Mouse (Mus musculus) hematopoietic stem cell, adult 5-6 weeks (primary cell): ENCODE data around the gene Cdyl. TPM values are rescaled to one million over a fixed set of nuclear protein-coding genes. Genes with fewer than 3 reads are reported as not detected.
A peak's percentile ranks its signal among the peaks of the same experiment; 100 is the strongest.

Experiments
- ATAC-seq, 2 experiments: fragments of 125-278 bp in 1 of 2; replicated peaks in 1 of 2; 2 replicates each; pipeline ENCODE4 v1.8.0; 2016 to 2017; ENCODE audit warnings: inconsistent platforms in 2 of 2, mild to moderate bottlenecking in 2 of 2, moderate number of reproducible peaks in 2 of 2, low read depth in 1 of 2, moderate TSS enrichment in 1 of 2; ENCODE audit not compliant: low FRiP score in 2 of 2, poor library complexity in 2 of 2, severe bottlenecking in 2 of 2, insufficient read depth in 1 of 2, low TSS enrichment in 1 of 2
- total RNA-seq: library from RNA; stranded (forward); fragments of 172-1452, 232-1000 nt; gene quantifications from 2 replicates; pipeline ENCODE4 v1.2.3, GENCODE M21; 2017

Cdyl gene
- total RNA-seq, result 14.4 and 15.9 TPM in 2 replicates

DNA sequence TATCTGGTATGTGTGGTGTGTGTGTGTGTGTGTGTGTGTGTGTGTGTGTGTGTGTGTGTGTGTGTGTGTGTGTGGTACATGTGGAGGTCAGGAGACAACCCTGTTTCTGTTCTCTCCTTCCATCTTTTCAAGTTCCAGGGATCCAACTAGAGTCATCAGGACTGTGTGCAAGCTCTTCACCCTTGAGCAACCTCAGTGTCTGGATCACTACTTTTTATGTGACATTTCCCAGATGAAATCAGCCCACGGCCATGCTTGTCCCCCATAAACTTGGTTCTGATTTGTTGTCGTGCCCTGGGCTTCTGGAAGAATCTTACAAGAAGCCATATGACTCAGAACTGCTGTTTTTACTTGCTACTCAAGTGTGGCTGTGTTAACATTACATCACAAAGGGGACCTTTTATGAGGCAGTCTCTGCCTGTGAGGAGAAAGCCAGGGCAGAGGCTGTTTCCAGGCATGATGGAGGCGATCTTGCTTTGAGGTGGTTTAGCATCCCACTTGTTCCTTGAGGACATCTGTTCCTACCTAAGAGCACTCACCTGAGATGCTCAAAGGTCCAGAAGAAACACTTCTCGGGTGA, at the start of gene Cdyl:
Cdyl (plus strand) TSS at position 428 of the 580 bp plus-strand sequence.
- ATAC-seq, result no peak

DNA sequence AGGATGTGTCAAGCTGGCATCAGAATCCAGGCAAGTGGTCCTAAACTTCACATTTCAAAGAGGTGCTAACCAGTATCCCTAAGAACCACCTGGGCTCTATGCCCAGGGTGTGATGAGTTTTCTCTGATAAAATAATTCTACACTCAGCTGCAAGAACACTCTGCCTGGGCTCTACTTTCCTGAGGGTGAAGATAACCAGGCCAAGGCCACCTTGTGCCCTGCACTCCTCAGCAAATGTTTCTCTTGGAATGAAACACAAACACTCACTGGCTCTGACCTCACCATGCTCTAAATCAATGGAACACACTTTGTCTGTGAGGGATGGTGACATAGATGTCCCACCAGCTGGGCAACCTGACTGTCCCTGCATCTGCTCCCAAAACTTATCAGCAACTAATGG, 48.9 kb upstream of the Cdyl start:
- ATAC-seq, result no peak

DNA sequence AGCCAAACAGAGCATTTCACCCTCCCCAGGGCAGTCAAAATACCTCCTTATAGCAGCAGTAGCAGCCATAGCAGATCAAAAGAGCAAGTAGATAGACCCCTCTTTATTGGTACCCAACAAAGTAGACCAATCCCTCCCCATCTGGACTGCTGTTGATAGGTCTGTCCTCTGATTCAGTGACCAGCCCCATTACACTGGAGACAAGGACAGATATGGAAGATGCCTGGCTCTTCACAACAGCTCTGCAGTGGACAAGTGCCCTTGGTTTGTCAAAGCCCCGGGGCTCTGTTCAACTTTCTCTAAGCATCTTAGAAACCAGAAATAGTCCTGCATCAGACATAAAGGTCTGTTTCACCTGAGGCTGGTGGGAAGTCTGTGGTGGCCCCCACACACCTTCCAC, 47.1 kb upstream of the Cdyl start:
- no peak for ATAC-seq

DNA sequence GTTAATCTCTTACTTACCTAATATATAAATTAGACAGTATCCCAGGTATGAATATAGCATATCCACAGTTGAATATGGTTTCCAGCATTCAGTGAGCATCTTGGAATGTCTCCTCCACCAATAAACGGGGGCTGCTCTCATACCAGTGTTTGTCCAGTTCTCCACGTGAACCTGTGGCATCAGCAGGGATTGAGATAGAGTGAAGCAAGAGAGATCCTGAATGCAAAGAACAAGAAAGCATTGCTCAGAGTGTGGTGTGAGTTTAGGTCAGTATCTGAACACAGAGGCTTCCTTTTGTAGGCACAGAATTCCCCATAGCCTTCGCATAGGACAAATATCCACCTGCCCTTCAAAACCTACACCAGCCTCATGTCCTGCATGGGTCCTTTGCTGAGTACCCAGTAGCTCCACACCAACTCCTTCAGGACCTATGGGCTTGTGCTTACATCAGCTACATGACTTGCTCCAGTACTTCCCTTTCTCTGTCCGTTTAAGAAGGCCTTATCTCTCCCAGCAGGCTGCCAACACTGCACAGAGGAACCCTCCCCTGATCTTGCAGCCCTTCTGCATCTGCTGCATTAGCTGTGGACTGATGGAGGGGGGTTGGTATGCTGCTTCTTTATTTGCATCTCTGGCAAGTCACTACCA, 44.7 kb upstream of the Cdyl start:
- peak; percentile 96 to 98 for ATAC-seq

DNA sequence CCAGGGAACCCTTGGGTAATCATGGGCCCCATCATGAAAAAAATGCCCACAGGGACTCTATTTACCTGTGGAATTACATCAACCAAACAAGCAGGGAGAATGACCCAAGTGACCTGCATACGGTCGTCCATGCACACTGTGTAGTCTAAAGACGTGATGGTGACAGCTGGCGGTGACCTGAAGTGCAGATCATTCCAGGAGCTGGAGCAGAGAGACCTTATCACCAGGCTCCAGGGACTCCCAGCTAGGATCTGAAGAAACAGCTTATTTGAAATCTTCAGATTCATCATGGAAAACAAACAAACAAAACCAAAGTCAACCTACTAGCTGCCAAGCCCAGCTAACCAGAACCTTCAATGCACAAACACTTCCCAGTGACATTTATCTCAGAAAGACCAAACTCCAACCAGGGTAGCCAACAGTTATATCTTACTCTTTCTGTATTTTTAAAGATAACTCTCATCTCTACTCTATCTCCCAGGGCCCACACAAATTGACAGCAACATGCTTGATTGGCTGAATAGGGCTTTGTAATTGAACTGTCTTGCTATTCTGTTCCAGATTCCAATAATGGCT, 43.0 kb upstream of the Cdyl start:
- ATAC-seq, result no peak

DNA sequence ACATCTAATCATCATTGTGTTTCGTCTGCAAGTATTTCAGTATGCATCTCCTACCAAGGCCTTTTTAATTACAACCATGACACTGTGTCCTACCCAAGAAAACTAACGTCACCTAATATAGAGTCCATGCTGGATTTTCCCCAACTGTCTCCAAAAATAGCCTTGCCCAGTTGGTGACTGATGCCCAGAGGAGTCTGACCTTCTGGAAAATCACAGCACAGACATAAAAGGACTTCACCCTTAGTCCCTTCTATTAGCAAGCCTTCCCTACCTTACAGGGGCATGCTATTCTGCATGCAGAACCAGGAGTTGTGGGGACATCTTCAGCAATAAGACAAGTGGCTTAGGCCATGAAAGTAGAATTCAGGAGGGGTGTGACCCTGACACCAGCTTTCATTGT, 40.3 kb upstream of the Cdyl start:
- ATAC-seq, result no peak

DNA sequence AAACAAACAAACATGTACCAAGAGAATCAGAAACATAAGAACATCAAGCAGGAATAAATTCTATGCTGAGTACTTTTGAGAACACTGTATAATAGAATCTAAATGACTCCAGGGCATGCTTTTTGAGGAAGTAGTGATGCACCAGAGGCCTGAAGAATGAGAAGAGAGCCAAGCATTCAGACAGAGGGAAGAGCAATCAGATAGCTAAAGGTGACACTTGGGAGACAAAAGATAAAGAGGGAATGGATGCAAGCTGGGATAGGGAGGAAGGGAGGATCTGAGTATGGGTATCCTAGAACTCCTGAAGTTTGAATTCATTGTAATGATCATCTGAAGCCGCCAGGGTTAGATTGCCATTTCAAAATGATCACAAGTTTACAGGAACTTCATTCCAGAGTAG, 38.9 kb upstream of the Cdyl start:
- ATAC-seq, result no peak

DNA sequence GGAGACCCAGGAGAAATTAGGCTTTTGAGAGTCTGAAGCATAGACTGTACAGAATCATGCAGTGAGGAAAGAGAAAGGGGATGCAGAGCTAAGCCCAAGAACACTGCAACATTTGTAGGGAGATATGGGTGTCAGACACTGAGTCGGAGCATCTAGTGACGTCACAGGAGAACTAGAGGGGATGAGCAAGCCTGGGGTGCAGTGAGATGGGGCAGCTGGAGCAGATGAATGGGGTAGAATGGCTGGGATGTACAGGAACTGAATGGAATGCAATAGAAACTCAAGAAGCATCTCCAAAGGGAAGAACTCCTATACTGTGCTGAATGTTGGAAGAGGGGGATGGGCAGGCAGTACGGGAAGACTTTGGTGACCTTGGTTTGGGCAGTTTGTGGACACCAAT, 34.8 kb upstream of the Cdyl start:
- ATAC-seq, result no peak

DNA sequence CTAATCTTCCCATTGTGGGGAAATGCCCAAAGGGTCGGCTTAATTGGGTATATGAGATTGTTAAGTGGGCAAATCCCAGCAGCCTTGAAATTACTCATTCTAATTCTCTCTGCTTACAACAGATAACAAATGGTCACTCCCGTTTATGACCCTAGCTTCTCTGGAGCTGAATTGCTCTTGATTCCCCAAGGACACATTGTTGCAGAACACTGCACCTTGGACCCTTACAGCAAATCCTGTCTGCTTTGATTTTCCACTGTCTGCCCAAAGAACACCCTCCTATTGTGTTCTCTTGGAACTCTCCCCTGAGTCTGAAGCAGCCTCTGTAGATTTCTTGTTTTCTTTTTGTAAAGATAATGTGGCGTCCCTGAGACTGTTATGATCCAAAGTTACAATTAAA, 34.1 kb upstream of the Cdyl start:
- ATAC-seq, result no peak

DNA sequence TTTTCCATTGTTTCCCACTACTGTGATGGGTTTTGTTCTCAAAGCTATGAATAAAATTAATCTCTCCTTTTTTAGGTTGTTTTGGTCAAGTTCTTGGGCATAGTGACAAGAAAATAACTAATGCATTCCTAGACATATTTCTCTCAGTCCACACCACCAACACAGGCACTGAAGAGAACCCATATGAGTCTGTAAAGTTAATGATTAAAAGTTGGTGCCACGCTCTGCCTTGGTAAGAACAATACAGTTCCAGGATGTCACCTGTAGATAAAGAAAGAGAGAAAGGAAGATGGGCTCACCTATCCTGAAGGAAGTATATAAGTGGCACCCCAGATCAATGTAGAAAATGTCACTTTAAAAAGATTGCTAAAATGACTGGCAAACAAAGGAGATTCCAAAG, 32.3 kb upstream of the Cdyl start:
- ATAC-seq, result no peak

DNA sequence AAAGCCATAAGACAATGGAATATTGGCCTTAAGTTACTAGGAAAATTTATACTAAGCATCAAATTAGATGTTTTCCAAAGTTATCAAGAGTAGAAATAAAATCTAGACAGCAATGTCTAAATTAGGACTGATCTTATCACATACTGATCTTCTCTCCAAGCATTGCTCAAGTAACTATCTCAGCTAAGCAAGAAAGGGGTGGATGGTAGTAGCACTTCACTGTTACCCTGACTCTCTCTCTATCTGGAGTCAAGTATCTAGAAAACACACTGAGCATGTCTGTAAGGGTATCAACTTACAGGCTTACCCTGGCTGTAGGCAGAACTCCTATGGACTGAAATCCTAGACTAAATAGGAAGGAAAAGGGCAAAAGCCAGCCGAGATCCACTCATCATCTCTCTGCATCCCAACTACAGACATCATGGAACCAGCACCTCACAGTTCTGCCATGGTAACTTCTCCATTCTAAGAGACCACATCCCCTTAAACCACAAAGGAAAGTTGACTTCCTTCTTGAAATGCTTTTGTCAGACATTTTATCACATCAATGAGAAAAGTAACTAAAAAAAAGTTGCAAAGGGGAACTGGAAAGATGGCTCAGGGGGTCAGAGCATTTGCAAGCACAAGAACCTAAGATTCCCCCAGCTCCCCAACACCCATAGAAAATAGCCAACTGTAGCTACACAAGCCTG, 12.4 kb upstream of the Cdyl start:
- ATAC-seq, result peak; percentile 97 to 99

DNA sequence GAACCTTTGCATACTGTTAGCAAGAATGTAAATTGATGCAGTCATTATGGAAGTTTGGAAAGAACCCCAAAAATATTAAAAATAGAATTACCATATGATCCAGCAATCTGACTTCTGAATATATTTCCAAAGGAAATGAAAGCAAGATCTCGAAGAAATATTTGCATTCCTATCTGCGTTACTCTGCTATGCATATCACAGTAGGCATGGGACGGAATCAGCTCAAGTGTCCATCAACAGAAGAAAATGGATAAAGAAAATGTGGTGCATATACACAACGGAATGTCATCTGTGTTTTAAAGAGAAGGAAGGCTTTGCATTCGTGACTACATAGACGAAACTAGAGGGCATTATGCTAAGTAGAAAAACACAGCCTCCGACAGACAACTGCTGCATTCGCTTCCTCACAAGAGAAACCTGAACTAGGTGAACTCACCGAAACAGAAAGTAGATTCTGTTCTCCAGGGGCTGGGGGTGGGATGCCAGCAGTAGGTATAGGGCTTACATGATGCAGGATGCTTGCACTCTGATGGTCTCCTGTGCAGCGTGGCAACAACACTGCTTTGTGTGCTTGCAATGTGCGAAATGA, 9.3 kb upstream of the Cdyl start:
- no peak for ATAC-seq

DNA sequence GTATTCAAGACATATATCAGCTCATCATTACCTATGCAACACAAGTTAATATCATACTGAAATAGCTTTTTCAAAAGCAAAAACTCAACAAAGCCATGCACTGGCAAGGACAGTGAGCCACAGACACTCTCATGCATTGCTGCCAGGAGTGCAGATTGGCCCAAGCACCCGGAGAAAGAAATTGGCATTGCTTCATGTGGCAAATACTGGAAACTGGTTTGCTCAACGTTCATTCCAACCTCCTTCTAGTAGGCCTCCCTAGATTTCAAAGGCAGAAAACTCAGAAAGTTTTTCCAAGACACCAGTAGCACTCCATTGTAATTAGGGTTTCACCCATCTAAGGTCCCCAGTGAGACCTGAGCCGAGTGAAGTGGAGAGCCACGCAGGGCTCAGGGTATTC, 6.8 kb upstream of the Cdyl start:
- ATAC-seq, result no peak

DNA sequence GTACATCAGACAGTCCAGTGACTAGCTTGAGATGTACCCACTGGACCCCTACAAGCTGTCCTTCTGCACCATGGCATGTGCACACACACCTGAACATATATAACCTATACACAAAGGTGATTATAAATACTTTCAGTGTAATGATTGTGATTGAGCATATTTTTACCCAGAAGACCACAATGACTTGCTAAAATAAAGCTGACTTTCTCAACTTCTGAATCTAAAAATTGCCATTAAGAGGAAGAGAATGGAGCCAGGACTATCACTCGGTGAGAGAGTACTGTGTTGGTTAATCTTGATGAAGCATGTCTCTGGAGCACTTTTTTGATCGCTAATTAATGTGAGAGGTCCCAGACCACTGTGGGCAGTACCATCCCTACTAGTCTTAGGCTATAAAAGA, 2.8 kb upstream of the Cdyl start:
- peak; percentile 42 to 65; a peak in 3 of 4 replicates for ATAC-seq

DNA sequence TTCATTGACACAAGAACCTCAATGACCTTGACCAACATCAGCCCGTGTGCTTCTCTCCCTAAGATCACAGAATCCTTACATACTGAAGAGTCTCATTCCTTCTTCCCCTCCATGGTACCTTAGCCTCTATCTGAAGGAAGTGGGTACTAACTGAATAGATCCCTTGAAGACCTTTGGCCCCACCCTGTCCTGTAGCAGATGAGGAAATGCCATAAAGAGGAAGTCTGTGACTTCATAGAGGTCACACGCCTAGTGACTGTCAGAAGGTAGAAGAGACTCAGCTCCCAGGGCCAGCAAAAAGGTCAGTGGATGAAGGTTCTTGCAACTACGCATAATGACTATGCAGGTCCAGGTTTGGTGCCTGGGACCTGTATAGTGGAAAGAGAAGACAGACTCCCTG, 5.8 kb downstream of the Cdyl start:
- ATAC-seq, result peak; percentile 90 to 93

DNA sequence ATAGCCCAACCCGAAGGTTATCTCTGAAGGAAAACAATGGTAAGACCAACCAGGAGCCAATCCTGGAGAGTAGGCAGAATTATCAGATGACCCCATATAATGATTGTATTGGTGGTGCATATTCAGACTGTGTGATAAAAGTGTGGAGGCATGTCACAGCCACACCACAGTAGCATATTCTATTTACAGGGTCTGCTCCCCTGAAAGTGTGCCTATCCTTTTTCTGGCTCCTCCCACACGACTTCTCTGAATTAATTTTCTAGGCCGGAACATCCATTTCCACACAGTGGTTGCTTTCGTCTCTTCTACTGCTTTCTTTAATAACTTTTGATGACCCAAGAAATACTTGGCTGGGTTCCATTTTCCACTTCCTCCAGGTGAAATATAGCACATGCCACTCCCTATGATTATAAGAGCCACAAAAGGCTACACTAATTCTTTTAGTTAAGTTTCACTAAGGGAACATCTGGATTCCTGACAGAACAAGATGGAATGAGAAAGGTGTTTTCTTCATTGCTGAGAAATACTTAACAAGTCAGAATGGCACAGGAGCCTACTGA, 10.4 kb downstream of the Cdyl start:
- ATAC-seq, result no peak

DNA sequence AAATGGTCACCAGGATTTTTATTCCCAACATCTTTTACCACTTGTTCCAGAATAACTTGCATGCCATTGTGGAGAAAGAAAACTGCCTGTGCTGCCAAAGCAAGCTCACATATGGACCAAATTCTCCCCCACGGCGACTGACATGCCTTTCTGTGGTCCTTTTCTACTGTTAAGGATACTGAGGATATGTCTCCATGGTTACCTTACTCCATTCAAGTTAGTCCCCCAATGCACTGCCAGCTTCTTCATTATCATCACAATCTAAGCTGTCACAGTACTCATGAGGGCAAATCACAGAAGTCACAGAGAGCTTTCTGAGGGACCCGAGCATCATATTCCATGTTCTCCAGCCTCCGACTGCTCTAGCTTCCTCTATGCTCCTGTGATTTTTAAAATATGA, 11.2 kb downstream of the Cdyl start:
- no peak for ATAC-seq

DNA sequence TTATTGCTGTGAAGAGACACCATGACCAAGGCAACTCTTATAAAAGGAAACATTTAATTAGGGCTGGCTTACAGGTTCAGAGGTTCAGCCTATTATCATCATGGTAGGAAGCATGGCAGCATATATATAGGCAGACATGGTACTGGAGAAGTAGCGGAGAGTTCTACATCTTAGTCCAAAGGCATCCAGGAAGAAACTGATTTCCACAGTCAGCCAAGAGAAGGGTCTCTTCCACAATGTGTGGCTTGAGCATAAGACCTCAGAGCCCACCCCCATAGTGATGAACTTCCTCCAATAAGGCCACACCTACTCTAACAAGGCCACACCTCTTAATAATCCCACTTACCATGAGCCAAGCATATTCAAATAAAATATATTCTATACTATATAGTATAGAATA, 17.3 kb downstream of the Cdyl start:
- no peak for ATAC-seq
